In the genomic region with DNA sequence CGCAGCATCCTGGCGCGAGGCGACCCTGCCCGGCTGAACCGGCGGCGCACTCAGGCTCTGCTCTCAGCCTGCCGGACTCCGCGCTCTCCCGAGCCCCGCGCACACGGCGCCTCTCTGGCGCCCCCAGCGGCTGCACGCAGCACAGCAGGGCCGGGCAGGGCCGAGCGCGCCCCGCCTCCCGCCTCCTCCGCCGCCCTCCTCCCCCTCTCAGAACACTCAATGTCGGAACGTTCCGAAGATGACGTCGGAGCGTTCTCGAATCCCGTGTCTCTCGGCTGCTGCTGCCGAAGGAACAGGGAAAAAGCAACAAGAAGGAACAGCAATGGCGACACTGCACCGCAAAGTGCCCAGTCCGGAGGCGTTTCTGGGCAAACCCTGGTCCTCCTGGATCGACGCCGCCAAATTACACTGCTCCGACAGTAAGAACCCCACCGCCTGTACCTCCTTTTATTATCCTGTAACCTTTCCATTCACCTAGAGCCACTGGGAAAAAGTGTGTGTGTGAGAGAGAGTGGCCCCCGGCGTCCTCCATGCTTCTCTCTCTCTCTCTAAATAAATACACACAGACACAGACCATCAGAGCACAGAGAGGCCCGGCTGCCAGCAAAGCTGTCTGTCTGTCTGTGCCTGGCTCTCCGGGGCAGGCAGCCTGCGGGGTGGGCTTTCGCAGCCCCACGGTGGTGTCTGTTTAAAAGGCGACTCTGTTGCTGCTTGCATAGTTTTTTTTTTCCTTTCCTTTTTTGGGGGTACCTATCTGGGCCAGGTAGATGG, we compare ENCODE assay signal across 8 mouse cellular contexts. TPM values are rescaled to one million over a fixed set of nuclear protein-coding genes. Genes with fewer than 3 reads are reported as not detected.
DNase-seq lines count a peak whose midpoint lies in the region; ATAC-seq and TF ChIP-seq lines count a peak whose summit lies in the region.

A gene (plus strand): TSS at position 197 of the 771 bp plus-strand sequence.

- H3K79me2 ChIP-seq in C2C12 (ENCODE audit: control insufficient read depth, insufficient read depth) (peaks cover 97% of the 10 kb centered on the region), myocyte (ENCODE audit: control insufficient read depth, insufficient read depth) (peaks cover 51% of the 10 kb centered on the region)
- H3K79me2 ChIP-seq in liver, adult 2 months (ENCODE audit: control insufficient read depth, insufficient read depth, low read length), result peaks cover 12% of the 10 kb centered on the region; the same call in 1 of the 2 replicates

- H3K4me1 ChIP-seq in erythroblast, embryonic 14.5 days (ENCODE audit: control insufficient read depth), result peaks cover 54% of the 10 kb centered on the region
- H3K4me1 ChIP-seq in heart, embryonic 11.5 days (ENCODE audit: control insufficient read depth, insufficient read depth, low read length), result peaks cover 3% of the 10 kb centered on the region; the same call in 1 of the 2 replicates
- H3K4me1 ChIP-seq in kidney, embryonic 16.5 days (ENCODE audit: insufficient read depth, low read length), result peaks cover 18% of the 10 kb centered on the region
- H3K4me1 ChIP-seq in liver, adult 2 months (ENCODE audit: control insufficient read depth, insufficient read depth, low read length), result peaks cover 3% of the 10 kb centered on the region

- H3K79me3 ChIP-seq in C2C12 (ENCODE audit: low read depth), result peaks cover 78% of the 10 kb centered on the region

- H3K27ac ChIP-seq in heart, embryonic 11.5 days (ENCODE audit: low read depth, low read length), result 0 out of 2 replicates have a peak within 1 kb of the TSS, but pooled peaks have one; percentile 18
- H3K27ac ChIP-seq in kidney, embryonic 16.5 days (ENCODE audit: low read length), result peak within 1 kb of the TSS; percentile 71
- H3K27ac ChIP-seq in liver, adult 2 months (replicated peaks; ENCODE audit: insufficient read depth, low read depth, low read length), result peak within 1 kb of the TSS; percentile 66

- peak within 1 kb of the TSS; percentile 89 for H3K4me2 ChIP-seq in heart, embryonic 11.5 days
- peak within 1 kb of the TSS; percentile 99 for H3K4me2 ChIP-seq in kidney, embryonic 16.5 days (replicated peaks; ENCODE audit: low read depth, low read length)
- H3K4me2 ChIP-seq in myocyte (ENCODE audit: low read depth), result peak within 1 kb of the TSS; percentile 98

- peaks cover 12% of the 10 kb centered on the region for H3K36me3 ChIP-seq in C2C12 (ENCODE audit: control insufficient read depth, insufficient read depth)
- H3K36me3 ChIP-seq in erythroblast, embryonic 14.5 days (ENCODE audit: control insufficient read depth), result peaks cover 32% of the 10 kb centered on the region
- H3K36me3 ChIP-seq in heart, embryonic 11.5 days (ENCODE audit: control insufficient read depth, insufficient read depth, low read length), result no peaks in the 10 kb centered on the region
- H3K36me3 ChIP-seq in kidney, embryonic 16.5 days (ENCODE audit: insufficient read depth, low read length), result 0 out of 2 replicates have a peak, but pooled peaks cover 3% of the 10 kb centered on the region
- H3K36me3 ChIP-seq in liver, adult 2 months (ENCODE audit: control insufficient read depth, insufficient read depth, low read length), result no peaks in the 10 kb centered on the region
- no peaks in the 10 kb centered on the region for H3K36me3 ChIP-seq in myocyte (ENCODE audit: control insufficient read depth, insufficient read depth)
- H3K36me3 ChIP-seq in splenic B cell, adult 2 months (ENCODE audit: control insufficient read depth, insufficient read depth, low read length, poor library complexity, severe bottlenecking), result no peaks in the 10 kb centered on the region

- H3K9ac ChIP-seq in heart, embryonic 11.5 days (ENCODE audit: low read depth, low read length), result peak within 1 kb of the TSS; percentile 82
- peak within 1 kb of the TSS; percentile 95 for H3K9ac ChIP-seq in kidney, embryonic 16.5 days (replicated peaks; ENCODE audit: low read length)
- peak within 1 kb of the TSS; percentile 72 for H3K9ac ChIP-seq in liver, adult 2 months (ENCODE audit: low read depth, low read length)

- TF ChIP-seq CTCF in C2C12 (IDR thresholded peaks at IDR 0.05; ENCODE audit: control insufficient read depth, insufficient read depth, insufficient read length), result peak; percentile 98
- TF ChIP-seq CTCF in brain, embryonic 14.5 days (IDR thresholded peaks at IDR 0.05; ENCODE audit: borderline replicate concordance, extremely low read depth, insufficient read depth, insufficient read length), result peak; percentile 93
- peak; percentile 90 for TF ChIP-seq CTCF in liver, adult 2 months (IDR thresholded peaks at IDR 0.05; ENCODE audit: low read depth, low read length)

- ATAC-seq in heart, embryonic 11.5 days (replicated peaks; ENCODE audit: insufficient number of reproducible peaks, low FRiP score, low TSS enrichment), result peak; percentile 84
- ATAC-seq in kidney, embryonic 16.5 days (ENCODE audit: low FRiP score, low TSS enrichment), result peak; percentile 97

- peak within 1 kb of the TSS; percentile 72 for H3K4me3 ChIP-seq in C2C12 (ENCODE audit: insufficient read depth, poor library complexity, severe bottlenecking)
- peak within 1 kb of the TSS; percentile 84 for H3K4me3 ChIP-seq in erythroblast, embryonic 14.5 days (replicated peaks)
- peak within 1 kb of the TSS; percentile 62 for H3K4me3 ChIP-seq in heart, embryonic 11.5 days (ENCODE audit: low read depth, low read length)
- peak within 1 kb of the TSS; percentile 92 for H3K4me3 ChIP-seq in kidney, embryonic 16.5 days (ENCODE audit: low read length)
- peak within 1 kb of the TSS; percentile 57 for H3K4me3 ChIP-seq in liver, adult 2 months (ENCODE audit: insufficient read depth, low read depth, low read length)
- peak within 1 kb of the TSS; percentile 88 for H3K4me3 ChIP-seq in myocyte

- DNase-seq in brain, embryonic 14.5 days (ENCODE audit: low read depth), result peak; percentile 98
- peak; percentile 84 for DNase-seq in liver, adult 2 months (ENCODE audit: extremely low read depth, low read depth, low spot score)
- peak; percentile 92 for DNase-seq in splenic B cell, adult 2 months (ENCODE audit: low read depth, low spot score)

- WGBS in heart, embryonic 11.5 days (ENCODE audit: insufficient replicate concordance), result under 1% methylated on average over 51 of the region's 54 CpGs
- WGBS in kidney, embryonic 16.5 days, result under 1% methylated on average over 51 of the region's 54 CpGs
- WGBS in liver, adult 2 months, result 1% methylated on average over 54 of the region's 54 CpGs

- H3K27me3 ChIP-seq in C2C12 (ENCODE audit: control insufficient read depth, insufficient read depth, insufficient read length), result no peaks in the 10 kb centered on the region
- H3K27me3 ChIP-seq in erythroblast, embryonic 14.5 days (ENCODE audit: control insufficient read depth), result peaks cover 47% of the 10 kb centered on the region
- H3K27me3 ChIP-seq in heart, embryonic 11.5 days (ENCODE audit: control insufficient read depth, insufficient read depth, low read length), result peaks cover 17% of the 10 kb centered on the region
- H3K27me3 ChIP-seq in kidney, embryonic 16.5 days (ENCODE audit: insufficient read depth, low read length), result peaks cover 9% of the 10 kb centered on the region; the same call in 1 of the 2 replicates
- no peaks in the 10 kb centered on the region for H3K27me3 ChIP-seq in liver, adult 2 months (ENCODE audit: control insufficient read depth, insufficient read depth, low read length)
- H3K27me3 ChIP-seq in myocyte (ENCODE audit: control insufficient read depth, insufficient read depth, insufficient read length), result no peaks in the 10 kb centered on the region
- no peaks in the 10 kb centered on the region for H3K27me3 ChIP-seq in splenic B cell, adult 2 months (ENCODE audit: control insufficient read depth, insufficient read depth, low read length, poor library complexity, severe bottlenecking)

- H3ac ChIP-seq in C2C12 (ENCODE audit: control insufficient read depth, insufficient read length, low read depth) (peak within 1 kb of the TSS; percentile 93), myocyte (ENCODE audit: control insufficient read depth, insufficient read length) (peak within 1 kb of the TSS; percentile 19)

- TF ChIP-seq POLR2A in brain, embryonic 14.5 days (IDR thresholded peaks at IDR 0.05; ENCODE audit: borderline replicate concordance, extremely low read depth, insufficient read depth, insufficient read length, poor library complexity, severe bottlenecking), result peak; percentile 33; the same call in 1 of the 2 replicates
- TF ChIP-seq POLR2A in liver, adult 2 months (IDR thresholded peaks at IDR 0.05; ENCODE audit: extremely low read depth, insufficient read depth, low read length), result 0 out of 2 replicates have a peak, but pooled peaks have one; percentile 34
- TF ChIP-seq POLR2A in myocyte (IDR thresholded peaks at IDR 0.05; ENCODE audit: insufficient read length, low read depth), result peak; percentile 72

- H3K9me3 ChIP-seq in erythroblast, embryonic 14.5 days (ENCODE audit: control insufficient read depth, low read length), result peaks cover 2% of the 10 kb centered on the region; the same call in 1 of the 2 replicates
- H3K9me3 ChIP-seq in heart, embryonic 11.5 days (replicated peaks; ENCODE audit: control insufficient read depth, low read length), result no peaks in the 10 kb centered on the region
- no peaks in the 10 kb centered on the region for H3K9me3 ChIP-seq in kidney, embryonic 16.5 days (ENCODE audit: low read length)

TF ChIP-seq in C2C12, 6 proteins besides CTCF, POLR2A, EP300 and RAD21 (continues in another document):
- TF ChIP-seq MAX (IDR thresholded peaks at IDR 0.05), result peak; percentile 83
- TF ChIP-seq CEBPB (IDR thresholded peaks at IDR 0.05; ENCODE audit: low read depth), result no peak
- TF ChIP-seq MYOG (IDR thresholded peaks at IDR 0.05; ENCODE audit: control insufficient read depth, extremely low read depth, insufficient read length), result no peak
- no peak for TF ChIP-seq USF1 (IDR thresholded peaks at IDR 0.05; ENCODE audit: low read depth)
- TF ChIP-seq MYOD1 (IDR thresholded peaks at IDR 0.05; ENCODE audit: control insufficient read depth, insufficient read length, low read depth), result no peak

TF ChIP-seq in myocyte, 11 proteins besides CTCF, POLR2A, EP300 and RAD21 (continues in another document):
- TF ChIP-seq MAX (IDR thresholded peaks at IDR 0.05; ENCODE audit: low read depth) (no peak), MYOG (IDR thresholded peaks at IDR 0.05; ENCODE audit: control insufficient read depth in 1 of 3, insufficient read depth in 1 of 3, insufficient read length in 2 of 3, low read depth in 2 of 3) (peak in 1 of 3 experiments; percentile 51), POLR2AphosphoS2 (IDR thresholded peaks at IDR 0.05; ENCODE audit: insufficient read length, low read depth) (peak; percentile 44), SRF (IDR thresholded peaks at IDR 0.05; ENCODE audit: control insufficient read depth, insufficient read length, low read depth) (no peak)

RNA-seq across cellular contexts. Expression of the gene that starts here (rescaled TPM):
- polyA plus RNA-seq in C2C12 (2012; fragmentation: generic; extraction: Trizol), result 14.6 TPM
- polyA plus RNA-seq in brain, embryonic 14.5 days (2012; rRNA removed), result 30.3 and 43.3 TPM in 2 replicates
- polyA plus RNA-seq in erythroblast, embryonic 14.5 days (2012), result 3.9 and 4.5 TPM in 2 replicates
- polyA plus RNA-seq in heart, embryonic 11.5 days (2014; fragmentation: Nextera tagmentation; extraction: Ambion mirVana), result 15.6 and 18.7 TPM in 2 replicates
- 9.9 and 15.4 TPM in 2 replicates for polyA plus RNA-seq in kidney, embryonic 16.5 days (2015; fragmentation: Nextera tagmentation; extraction: Ambion mirVana)
- total RNA-seq in liver, adult 2 months (2014; rRNA removed), result 6.1 and 7.9 TPM in 2 replicates
- 10.1 and 16.2 TPM in 2 replicates for polyA plus RNA-seq in liver, adult 2 months (2012; rRNA removed)
- polyA plus RNA-seq in myocyte (2012; fragmentation: generic; extraction: Trizol), result 12.4 TPM

Comparison
In these comparisons a context has a peak if more than half of its experiments do, and no peak if none do; other contexts are left out.
1. Peak in every context shown above with its lines: DNase-seq, ATAC-seq, H3K4me3 ChIP-seq and H3K27ac ChIP-seq.
2. H3K27ac ChIP-seq: peak in every context shown above with its lines; median percentile 71 in kidney, embryonic 16.5 days; 66 in liver, adult 2 months; 18 in heart, embryonic 11.5 days.